Mouse (Mus musculus): ENCODE data around the gene Pts. TPM values are rescaled to one million over a fixed set of nuclear protein-coding genes. Genes with fewer than 3 reads are reported as not detected.
A peak's percentile ranks its signal among the peaks of the same experiment; 100 is the strongest.

Gene Pts
- total and polyA plus RNA-seq, 3 experiments = 24.6 TPM; not detected in 1

DNA sequence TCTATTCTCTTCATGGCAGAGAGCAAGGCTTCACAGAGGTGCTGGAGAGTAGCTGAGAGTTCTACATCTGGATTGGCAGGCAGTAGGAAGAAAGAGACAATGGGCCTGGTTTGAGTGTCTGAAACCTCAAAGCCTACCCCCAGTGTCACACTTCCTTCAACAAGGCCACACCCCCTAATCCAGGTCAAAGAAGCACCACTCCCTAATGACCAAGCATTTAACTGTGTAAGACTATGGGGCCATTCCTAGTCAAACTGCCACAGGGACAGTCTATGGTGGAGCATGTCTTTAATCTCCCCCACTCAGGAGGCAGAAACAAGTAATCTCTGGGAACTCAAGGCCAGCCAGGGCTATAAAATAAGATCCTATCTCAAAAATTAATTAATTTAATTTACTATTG, 37.7 kb downstream of the Pts start:
- DNase-seq (ENCODE audit: low read depth, low spot score) = peak; percentile 35
- Histone ChIP-seq H3K27ac (ENCODE audit: control insufficient read depth, low read depth, low read length) (no peak overlapping the region), H3K4me3 (ENCODE audit: control insufficient read depth in 1 of 2, insufficient read depth in 1 of 2, low read depth in 2 of 2, low read length in 2 of 2) (no peak overlapping the region), H3K9ac (ENCODE audit: control insufficient read depth, low read depth, low read length, poor library complexity, severe bottlenecking) (no peak overlapping the region), H3K36me3 (ENCODE audit: control insufficient read depth in 1 of 2, insufficient read depth in 2 of 2, low read length in 2 of 2) (peaks cover 0 to 5% of the 10 kb centered on the region in 2 experiments; a peak in 2 of 4 replicates), H3K9me3 (replicated peaks; ENCODE audit: insufficient read depth, low read length) (no peaks in the 10 kb centered on the region), H3K79me2 (ENCODE audit: control insufficient read depth, insufficient read depth, low read length, poor library complexity) (no peaks in the 10 kb centered on the region), H3K4me1 (ENCODE audit: control insufficient read depth in 1 of 2, insufficient read depth in 2 of 2, low read length in 2 of 2) (peaks cover 0 to 10% of the 10 kb centered on the region in 2 experiments; a peak in 1 of 4 replicates), H3K27me3 (ENCODE audit: control insufficient read depth in 1 of 2, insufficient read depth in 2 of 2, low read length in 2 of 2) (peaks cover 0 to 1% of the 10 kb centered on the region in 2 experiments; a peak in 2 of 4 replicates)
- TF ChIP-seq POLR2AphosphoS2 (IDR thresholded peaks at IDR 0.05; ENCODE audit: low read length) = no peak
- TF ChIP-seq CHD2 (IDR thresholded peaks at IDR 0.05; ENCODE audit: low read length) = no peak
- TF ChIP-seq RCOR1 (IDR thresholded peaks at IDR 0.05; ENCODE audit: low read depth, low read length) = no peak
- TF ChIP-seq JUND (IDR thresholded peaks at IDR 0.05; ENCODE audit: low read depth, low read length) = no peak
- TF ChIP-seq MYB (IDR thresholded peaks at IDR 0.05; ENCODE audit: low read depth, low read length) = no peak
- no peak for TF ChIP-seq ELF1 (IDR thresholded peaks at IDR 0.05; ENCODE audit: low read depth, low read length)
- no peak for TF ChIP-seq TBP (IDR thresholded peaks at IDR 0.05; ENCODE audit: low read depth, low read length)
- TF ChIP-seq ZKSCAN1 (IDR thresholded peaks at IDR 0.05; ENCODE audit: low read depth, low read length) = no peak
- TF ChIP-seq UBTF (IDR thresholded peaks at IDR 0.05; ENCODE audit: borderline replicate concordance, insufficient read depth, low read depth, low read length) = no peak
- no peak for TF ChIP-seq TAL1 (IDR thresholded peaks at IDR 0.05; ENCODE audit: low read length)
- TF ChIP-seq POLR2AphosphoS5 (IDR thresholded peaks at IDR 0.05; ENCODE audit: borderline replicate concordance, low read depth, low read length) = no peak
- no peak for TF ChIP-seq KAT2A (conservative IDR thresholded peaks at IDR 0.05; ENCODE audit: low read depth, low read length)
- TF ChIP-seq ETS1 (IDR thresholded peaks at IDR 0.05; ENCODE audit: low read depth, low read length) = no peak
- TF ChIP-seq SMC3 (IDR thresholded peaks at IDR 0.05; ENCODE audit: low read depth, low read length) = no peak
- TF ChIP-seq E2F4 (IDR thresholded peaks at IDR 0.05; ENCODE audit: borderline replicate concordance, low read depth, low read length) = no peak
- no peak for TF ChIP-seq MAFK (IDR thresholded peaks at IDR 0.05; ENCODE audit: borderline replicate concordance, low read depth, low read length)

DNA sequence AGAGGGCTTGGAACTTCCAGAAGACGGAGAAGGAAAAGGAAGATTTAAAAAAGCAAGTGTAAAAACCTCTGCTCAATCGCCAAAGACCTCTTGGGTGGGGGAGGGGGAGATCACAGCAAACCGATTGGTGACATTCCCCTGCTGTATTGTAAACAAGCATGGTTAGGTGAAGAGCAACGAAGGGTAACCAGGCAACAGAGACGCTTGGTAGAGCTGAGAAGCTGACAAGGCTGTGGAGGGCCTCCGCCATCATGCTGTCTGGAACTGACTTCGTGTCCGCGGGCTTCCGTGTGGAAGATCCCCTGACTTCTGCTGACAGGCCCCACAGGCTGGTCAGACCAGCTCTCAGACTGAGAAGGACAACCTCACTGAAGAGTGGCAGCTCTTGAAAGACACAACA, 43.0 kb downstream of the Pts start:
- H3K4me3 ChIP-seq (ENCODE audit: control insufficient read depth in 1 of 2, insufficient read depth in 1 of 2, low read depth in 2 of 2, low read length in 2 of 2) = no peak overlapping the region
- no peak overlapping the region for H3K27ac ChIP-seq (ENCODE audit: control insufficient read depth, low read depth, low read length)
- H3K79me2 ChIP-seq (ENCODE audit: control insufficient read depth, insufficient read depth, low read length, poor library complexity) = no peaks in the 10 kb centered on the region
- no peak for TF ChIP-seq BHLHE40 (IDR thresholded peaks at IDR 0.05; ENCODE audit: borderline replicate concordance, low read depth, low read length)
- TF ChIP-seq CHD2 (IDR thresholded peaks at IDR 0.05; ENCODE audit: low read length) = no peak
- DNase-seq (ENCODE audit: low read depth, low spot score) = no peak
- H3K4me1 ChIP-seq (ENCODE audit: control insufficient read depth in 1 of 2, insufficient read depth in 2 of 2, low read length in 2 of 2) = peaks cover 0 to 5% of the 10 kb centered on the region in 2 experiments; a peak in 1 of 4 replicates
- H3K36me3 ChIP-seq (ENCODE audit: control insufficient read depth in 1 of 2, insufficient read depth in 2 of 2, low read length in 2 of 2) = no peaks in the 10 kb centered on the region
- H3K9ac ChIP-seq (ENCODE audit: control insufficient read depth, low read depth, low read length, poor library complexity, severe bottlenecking) = no peak overlapping the region
- H3K9me3 ChIP-seq (replicated peaks; ENCODE audit: insufficient read depth, low read length) = no peaks in the 10 kb centered on the region
- peaks cover 0 to 1% of the 10 kb centered on the region in 2 experiments; a peak in 2 of 4 replicates for H3K27me3 ChIP-seq (ENCODE audit: control insufficient read depth in 1 of 2, insufficient read depth in 2 of 2, low read length in 2 of 2)

Data from MEL (cell line).